In the genomic region with DNA sequence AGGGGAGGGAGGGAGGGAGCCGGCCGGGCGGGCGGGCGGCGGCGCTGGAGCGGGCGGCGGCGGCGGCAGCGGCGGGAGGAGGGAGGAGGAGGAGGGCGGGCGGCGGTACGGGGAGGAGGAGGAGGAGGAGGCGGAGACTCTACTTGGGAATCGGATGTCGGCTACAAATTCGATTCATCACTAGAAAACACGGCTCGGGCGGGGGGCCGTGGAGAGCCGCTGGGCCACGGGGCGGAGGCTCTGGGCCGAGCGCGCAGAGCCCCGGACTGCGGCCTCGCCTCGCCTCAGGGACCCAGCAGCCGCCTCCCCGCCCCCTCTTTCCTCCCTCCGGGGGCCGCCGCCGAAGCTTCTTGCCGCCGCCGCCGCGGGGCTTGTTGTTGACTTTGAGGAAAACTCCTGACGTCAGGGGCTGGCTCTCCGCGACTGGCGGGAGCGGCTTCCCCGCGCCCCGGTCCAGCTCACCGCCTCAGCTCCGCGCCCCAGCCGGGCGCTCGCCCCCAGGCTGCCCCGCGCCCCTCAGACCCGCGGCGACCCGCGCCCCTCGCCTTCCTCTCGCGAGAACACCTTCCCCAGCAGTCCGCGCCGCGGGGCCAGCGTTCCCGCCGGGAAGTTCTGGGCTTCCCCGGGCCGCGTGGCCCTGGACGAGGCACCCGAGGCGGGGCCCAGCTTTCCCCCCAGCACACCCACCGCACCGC, we compare ENCODE assay signal across 8 mouse cellular contexts. TPM values are rescaled to one million over a fixed set of nuclear protein-coding genes. Genes with fewer than 3 reads are reported as not detected.
A peak's percentile ranks its signal among the peaks of the same experiment; 100 is the strongest.
DNase-seq lines count a peak whose midpoint lies in the region; ATAC-seq and TF ChIP-seq lines count a peak whose summit lies in the region.

No protein-coding gene starts in this region.

- H3K9ac ChIP-seq in hindbrain, embryonic 13.5 days: peak overlapping the region; percentile 94

- in situ Hi-C loops in Patski (cut with MboI; ENCODE audit: low pct_unique_long_range_greater_than_20kb): no loop called here

- no peaks in the 10 kb centered on the region for H3K9me3 ChIP-seq in hindbrain, embryonic 13.5 days

- H3K4me1 ChIP-seq in hindbrain, embryonic 13.5 days (replicated peaks): peaks cover 8% of the 10 kb centered on the region

- CTCF ChIA-PET in Patski (lab: Charles Lee): no interaction called here

- H3K4me3 ChIP-seq in hindbrain, embryonic 13.5 days: peak overlapping the region; percentile 86

- POLR2A ChIA-PET in Patski (lab: Charles Lee): interaction anchor here (0.7 to 1.0 kb wide), 3 partner anchors 63 to 1582 kb away, joined by 3 read pairs; no protein-coding TSS in a partner anchor

- peak overlapping the region; percentile 90 for H3K4me2 ChIP-seq in hindbrain, embryonic 13.5 days

- 0% methylated on average over 43 of the region's 86 CpGs for WGBS in hindbrain, embryonic 13.5 days

- peak; percentile 83 for ATAC-seq in Patski
- peak; percentile 89 for ATAC-seq in hindbrain, embryonic 13.5 days (ENCODE audit: low FRiP score)

- DNase-seq in Patski (ENCODE audit: low read depth, low spot score): no peak
- DNase-seq in cerebellum, postnatal 14 days: peak; percentile 86 to 87
- peak; percentile 64 to 67 for DNase-seq in frontal cortex, postnatal 14 days (ENCODE audit: low spot score in 2 of 2)
- peak; percentile 75 to 76 for DNase-seq in layer of hippocampus, postnatal 36 days
- DNase-seq in lung, postnatal 25 days (ENCODE audit: low spot score): peak; percentile 82
- DNase-seq in retina, postnatal 1 day: peak; percentile 94
- DNase-seq in thymus, postnatal 4 days: peak; percentile 83

- no peaks in the 10 kb centered on the region for H3K36me3 ChIP-seq in hindbrain, embryonic 13.5 days

- H3K27ac ChIP-seq in hindbrain, embryonic 13.5 days: peak overlapping the region; percentile 100

- no peaks in the 10 kb centered on the region for H3K27me3 ChIP-seq in Patski
- no peaks in the 10 kb centered on the region for H3K27me3 ChIP-seq in hindbrain, embryonic 13.5 days

- no peak for TF ChIP-seq CTCF in Patski (IDR thresholded peaks at IDR 0.05)

RNA-seq across cellular contexts. Expression of a gene that starts 0.5 kb away (rescaled TPM):
- 29.6 TPM for polyA plus RNA-seq in Patski (2021)
- polyA plus RNA-seq in hindbrain, embryonic 13.5 days (2015; fragmentation: Nextera tagmentation; extraction: Ambion mirVana): 21.3 and 22.3 TPM in 2 replicates
- total RNA-seq in layer of hippocampus, postnatal 36 days (2021): 100 to 1,000 TPM; 239 TPM
